Mouse (Mus musculus) liver, embryonic 12.5 days (tissue): ENCODE measurements around the gene Tsc2. TPM values are rescaled to one million over a fixed set of nuclear protein-coding genes. Genes with fewer than 3 reads are reported as not detected.
"Not testable (repeated sequence)": the region's sequence is repeated elsewhere in the genome, so short reads cannot be mapped to it uniquely, and the experiment has no call there.

Experiments
- ATAC-seq: fragments of 200-750 bp; cut with Nextera tagmentation; 2 replicates; pipeline ENCODE4 v1.8.0; 2017; ENCODE audit warnings: moderate number of reproducible peaks, mild to moderate bottlenecking, moderate library complexity
- H3K27ac ChIP-seq: fragments of 300-500 bp; sonication (generic); 2 replicates; pipeline ENCODE4 v1.5.1; 2016; ENCODE audit warnings: mild to moderate bottlenecking
- H3K27me3 ChIP-seq: fragments of 300-500 bp; sonication (generic); replicated peaks from 2 replicates; pipeline ENCODE4 v1.6.1; 2016; ENCODE audit warnings: mild to moderate bottlenecking, moderate library complexity
- H3K36me3 ChIP-seq: fragments of 300-500 bp; sonication (generic); 2 replicates; pipeline ENCODE4 v1.6.1; 2016; ENCODE audit warnings: mild to moderate bottlenecking, moderate library complexity
- H3K4me1 ChIP-seq: fragments of 300-500 bp; sonication (generic); 2 replicates; pipeline ENCODE4 v1.6.1; 2016
- H3K4me2 ChIP-seq: fragments of 300-500 bp; sonication (generic); 2 replicates; pipeline ENCODE4 v1.6.1; 2016; ENCODE audit warnings: mild to moderate bottlenecking, moderate library complexity
- H3K4me3 ChIP-seq: fragments of 300-500 bp; sonication (generic); 2 replicates; pipeline ENCODE4 v1.5.1; 2016; ENCODE audit warnings: mild to moderate bottlenecking, moderate library complexity
- H3K9ac ChIP-seq: fragments of 300-500 bp; sonication (generic); 2 replicates; pipeline ENCODE4 v1.6.1; 2016; ENCODE audit warnings: mild to moderate bottlenecking, moderate library complexity
- H3K9me3 ChIP-seq: fragments of 300-500 bp; sonication (generic); replicated peaks from 2 replicates; pipeline ENCODE4 v1.6.1; 2016; ENCODE audit warnings: mild to moderate bottlenecking, moderate library complexity
- WGBS: fragments of 180-500 bp; shearing (Covaris S2); methylation state at CpG from one replicate; pipeline ENCODE4 v1.1.7; 2016; ENCODE audit not compliant: insufficient replicate concordance; 5-methylcytosine and 5-hydroxymethylcytosine counted together
- polyA plus RNA-seq: library from polyadenylated mRNA; unstranded; fragments of >200 nt; fragmentation: Nextera tagmentation; extraction: Ambion mirVana; gene quantifications from 2 replicates; pipeline ENCODE4 v1.2.1, GENCODE M21; 2016

The Tsc2 gene
- 30.8 and 35.0 TPM in 2 replicates for polyA plus RNA-seq

DNA sequence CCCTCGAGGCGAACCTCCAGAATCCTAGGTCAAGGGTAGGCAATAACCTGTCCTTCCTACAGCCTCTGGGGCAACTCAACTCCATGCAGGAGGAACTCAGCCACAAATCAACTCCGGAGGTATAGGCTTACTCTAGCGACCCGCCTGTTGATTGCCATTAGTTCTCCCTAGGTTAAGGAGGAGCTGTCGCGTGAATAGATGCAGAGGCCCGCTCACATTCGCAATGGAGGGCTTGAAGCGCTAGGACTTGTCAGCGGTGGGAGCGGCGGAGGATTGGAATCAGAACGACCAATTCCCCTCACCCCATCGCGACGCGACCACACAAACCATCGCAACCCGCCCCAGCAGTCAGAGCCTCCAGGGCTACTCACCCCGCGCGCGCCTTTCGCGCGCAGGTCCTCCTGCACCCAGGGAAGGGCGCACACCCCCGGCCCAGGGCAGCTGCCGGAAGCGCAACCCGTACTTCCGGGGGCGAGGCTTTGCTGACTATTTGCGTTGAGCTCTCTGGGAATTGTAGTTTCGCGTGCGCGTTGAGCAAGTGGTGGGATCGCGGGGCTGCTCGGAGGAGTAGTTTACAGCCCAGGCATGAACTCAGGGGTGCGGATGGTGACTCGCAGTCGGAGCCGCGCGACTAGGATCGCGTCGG is at the start of gene Tsc2, which contains the start of gene Nthl1:
Tsc2 (minus strand) TSS at position 464 of the 646 bp plus-strand sequence.
Nthl1 (plus strand) TSS at position 514 of the 646 bp plus-strand sequence.
- Histone ChIP-seq H3K27ac (peak within 1 kb of the TSS; percentile 76), H3K4me2 (peak within 1 kb of the TSS; percentile 87), H3K4me3 (peak within 1 kb of the TSS; percentile 78), H3K36me3 (peaks cover 35% of the 10 kb centered on the region), H3K9ac (peak within 1 kb of the TSS; percentile 79), H3K27me3 (no peaks in the 10 kb centered on the region), H3K9me3 (no peaks in the 10 kb centered on the region), H3K4me1 (peaks cover 40% of the 10 kb centered on the region)
- ATAC-seq, result peak; percentile 78
- WGBS, result 1% methylated on average over 51 of the region's 51 CpGs

DNA sequence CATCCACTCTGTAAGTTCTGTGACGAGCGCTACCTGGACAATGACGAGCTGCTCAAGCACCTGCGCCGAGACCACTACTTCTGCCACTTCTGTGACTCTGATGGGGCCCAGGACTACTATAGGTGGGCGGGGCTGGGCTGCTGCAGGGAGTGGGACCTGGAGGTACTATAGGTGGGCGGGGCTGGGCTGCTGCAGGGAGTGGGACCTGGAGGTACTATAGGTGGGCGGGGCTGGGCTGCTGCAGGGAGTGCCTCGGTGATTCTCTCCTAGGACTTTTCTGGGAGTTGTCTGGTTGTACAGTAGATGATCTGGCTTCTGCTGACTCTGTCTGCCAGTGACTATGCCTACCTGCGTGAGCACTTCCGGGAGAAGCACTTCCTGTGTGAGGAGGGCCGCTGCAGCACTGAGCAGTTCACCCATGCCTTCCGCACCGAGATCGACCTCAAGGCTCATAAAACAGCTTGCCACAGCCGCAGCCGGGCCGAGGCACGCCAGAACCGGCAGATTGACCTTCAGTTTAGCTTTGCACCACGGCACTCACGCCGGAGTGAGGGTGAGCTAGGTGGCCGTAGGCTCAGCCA is 45.2 kb upstream of the Tsc2 start:
- no peak overlapping the region for H3K4me2 ChIP-seq
- H3K36me3 ChIP-seq, result peaks cover 80% of the 10 kb centered on the region
- no peak overlapping the region for H3K9ac ChIP-seq
- H3K4me3 ChIP-seq, result no peak overlapping the region
- WGBS, result 84% methylated on average over 24 of the region's 24 CpGs
- no peak overlapping the region for H3K27ac ChIP-seq
- H3K27me3 ChIP-seq, result no peaks in the 10 kb centered on the region
- peaks cover 48% of the 10 kb centered on the region for H3K4me1 ChIP-seq
- H3K9me3 ChIP-seq, result no peaks in the 10 kb centered on the region
- peak; percentile 61 for ATAC-seq

DNA sequence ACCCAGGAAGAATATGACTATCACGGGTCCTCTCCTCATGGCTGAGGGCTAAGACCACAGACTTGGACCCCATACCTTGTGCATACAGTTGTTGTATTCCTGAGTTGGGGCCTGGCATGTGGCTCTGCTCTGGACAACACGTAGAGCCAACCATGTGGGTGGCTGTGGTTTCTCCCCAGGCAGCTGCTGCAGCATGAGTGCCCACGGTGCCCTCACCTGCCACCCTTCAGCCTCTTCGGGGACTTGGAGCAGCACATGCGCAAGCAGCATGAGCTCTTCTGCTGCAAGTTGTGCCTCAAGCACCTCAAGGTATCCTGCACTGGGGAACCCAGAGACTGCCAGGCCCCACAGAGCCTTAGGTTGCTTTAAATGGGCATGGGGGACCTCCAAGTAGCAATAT is 44.4 kb upstream of the Tsc2 start:
- Histone ChIP-seq H3K4me2 (no peak overlapping the region), H3K36me3 (peaks cover 72% of the 10 kb centered on the region), H3K9ac (no peak overlapping the region), H3K4me3 (no peak overlapping the region), H3K4me1 (peaks cover 55% of the 10 kb centered on the region), H3K9me3 (no peaks in the 10 kb centered on the region), H3K27ac (no peak overlapping the region), H3K27me3 (no peaks in the 10 kb centered on the region)
- 86% methylated on average over 5 of the region's 5 CpGs for WGBS
- no peak for ATAC-seq

DNA sequence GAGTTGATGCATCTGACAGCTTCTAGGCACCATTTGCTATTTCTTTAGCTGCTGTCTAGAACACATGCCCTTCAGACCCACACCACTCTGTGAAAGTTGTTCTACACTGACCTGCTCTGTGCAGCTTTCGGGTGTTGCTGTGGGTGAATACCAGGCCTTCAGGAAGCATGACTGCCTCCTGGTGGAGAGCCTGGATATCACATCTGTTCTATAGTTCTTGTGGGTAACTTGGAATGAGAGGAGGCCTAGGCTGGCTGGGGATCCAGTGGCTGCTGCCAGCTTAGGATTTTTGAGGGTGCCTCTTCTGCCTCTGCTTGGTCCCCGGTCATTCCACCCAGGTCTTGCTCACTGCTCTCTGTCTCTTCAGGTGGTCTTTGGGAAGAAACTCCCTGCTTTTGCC is 43.8 kb upstream of the Tsc2 start:
- Histone ChIP-seq H3K4me2 (no peak overlapping the region), H3K4me1 (peaks cover 62% of the 10 kb centered on the region), H3K27ac (no peak overlapping the region), H3K36me3 (peaks cover 66% of the 10 kb centered on the region), H3K4me3 (no peak overlapping the region), H3K9ac (no peak overlapping the region), H3K9me3 (no peaks in the 10 kb centered on the region), H3K27me3 (no peaks in the 10 kb centered on the region)
- WGBS, result 68% methylated on average over 2 of the region's 2 CpGs
- peak; percentile 20; the same call in 1 of the 2 replicates for ATAC-seq

DNA sequence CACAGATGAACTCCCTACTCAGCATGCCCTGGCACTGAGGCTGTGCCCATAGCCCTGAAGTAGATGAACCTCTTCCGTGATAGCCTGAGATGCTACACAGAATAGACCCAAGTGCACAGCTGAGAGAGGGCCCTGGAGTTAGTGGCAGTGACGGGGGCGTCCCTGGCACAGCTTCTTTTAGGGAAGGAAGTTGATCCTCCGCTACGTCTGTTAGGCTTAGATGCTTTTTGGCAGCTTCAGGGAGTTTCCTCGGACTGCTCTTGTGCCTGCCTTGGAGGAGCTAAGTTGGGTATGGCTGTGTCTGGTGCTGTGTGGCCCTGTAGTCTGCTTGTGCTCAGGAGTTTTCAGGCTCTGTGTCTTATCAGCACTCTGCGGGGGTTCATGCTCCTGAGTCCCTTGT is 41.8 kb upstream of the Tsc2 start:
- no peak overlapping the region for H3K9ac ChIP-seq

DNA sequence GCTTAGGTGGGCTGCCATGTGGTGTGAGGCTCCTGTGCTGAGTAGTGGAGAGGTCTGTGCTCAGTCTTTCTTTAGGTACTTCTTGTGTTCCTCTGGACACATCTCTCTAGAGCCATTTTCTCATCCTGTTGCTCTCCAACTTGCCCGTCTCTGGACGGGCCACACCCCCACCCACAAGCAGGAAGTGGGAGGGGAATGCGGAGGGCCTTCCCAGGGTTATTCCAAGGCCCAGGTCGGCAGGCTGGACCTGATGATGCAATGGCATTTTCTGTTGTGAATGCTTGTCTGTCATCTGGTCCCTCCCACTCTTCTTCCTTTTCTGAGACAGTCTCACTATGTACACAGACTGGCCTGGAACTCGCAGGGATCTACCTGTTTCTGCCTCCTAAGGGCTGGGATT is 39.7 kb upstream of the Tsc2 start:
- WGBS, result 13% methylated on average over 5 of the region's 5 CpGs
- H3K4me3 ChIP-seq, result peak overlapping the region; percentile 88; the same call in 1 of the 2 replicates
- peak overlapping the region; percentile 90 for H3K4me2 ChIP-seq
- peak overlapping the region; percentile 42 for H3K9ac ChIP-seq
- H3K27me3 ChIP-seq, result no peaks in the 10 kb centered on the region
- H3K9me3 ChIP-seq, result no peaks in the 10 kb centered on the region
- ATAC-seq, result no peak
- H3K36me3 ChIP-seq, result peaks cover 25% of the 10 kb centered on the region
- H3K27ac ChIP-seq, result peak overlapping the region; percentile 64
- peaks cover 74% of the 10 kb centered on the region for H3K4me1 ChIP-seq

More for the DNA sequence above, 41.8 kb upstream of the Tsc2 start:
- no peaks in the 10 kb centered on the region for H3K9me3 ChIP-seq
- WGBS, result 66% methylated on average over 7 of the region's 7 CpGs
- no peak overlapping the region for H3K4me2 ChIP-seq
- peaks cover 46% of the 10 kb centered on the region for H3K36me3 ChIP-seq
- no peak overlapping the region for H3K4me3 ChIP-seq
- no peaks in the 10 kb centered on the region for H3K27me3 ChIP-seq
- H3K27ac ChIP-seq, result peak overlapping the region; percentile 2; the same call in 1 of the 2 replicates
- peaks cover 73% of the 10 kb centered on the region for H3K4me1 ChIP-seq
- ATAC-seq, result no peak

DNA sequence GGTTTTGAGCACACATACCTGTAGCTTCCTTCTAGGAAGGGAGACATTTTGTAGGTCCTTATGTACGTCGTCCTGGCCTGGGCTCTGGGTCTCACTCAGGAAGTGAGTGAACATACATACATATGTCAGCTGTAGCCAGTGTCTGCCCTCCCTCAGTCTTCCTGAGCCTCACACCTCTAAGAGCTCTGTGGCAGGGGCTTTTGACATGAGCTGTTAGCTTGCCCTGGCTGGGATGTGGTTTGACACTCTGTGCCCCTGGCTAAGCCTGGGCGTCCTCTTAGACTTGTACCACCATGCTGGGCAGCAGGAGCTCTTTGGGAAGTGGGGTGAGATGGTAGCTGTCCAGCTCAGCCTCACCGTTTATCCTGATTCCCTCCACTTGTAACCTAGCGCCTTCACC is 38.9 kb upstream of the Tsc2 start:
- ATAC-seq, result no peak
- Histone ChIP-seq H3K27ac (peak overlapping the region; percentile 64; the same call in 1 of the 2 replicates), H3K9ac (peak overlapping the region; percentile 42; the same call in 1 of the 2 replicates), H3K4me2 (peak overlapping the region; percentile 90), H3K4me1 (peaks cover 68% of the 10 kb centered on the region), H3K27me3 (no peaks in the 10 kb centered on the region), H3K9me3 (no peaks in the 10 kb centered on the region), H3K36me3 (peaks cover 17% of the 10 kb centered on the region), H3K4me3 (peak overlapping the region; percentile 88)
- WGBS, result 51% methylated on average over 5 of the region's 5 CpGs

DNA sequence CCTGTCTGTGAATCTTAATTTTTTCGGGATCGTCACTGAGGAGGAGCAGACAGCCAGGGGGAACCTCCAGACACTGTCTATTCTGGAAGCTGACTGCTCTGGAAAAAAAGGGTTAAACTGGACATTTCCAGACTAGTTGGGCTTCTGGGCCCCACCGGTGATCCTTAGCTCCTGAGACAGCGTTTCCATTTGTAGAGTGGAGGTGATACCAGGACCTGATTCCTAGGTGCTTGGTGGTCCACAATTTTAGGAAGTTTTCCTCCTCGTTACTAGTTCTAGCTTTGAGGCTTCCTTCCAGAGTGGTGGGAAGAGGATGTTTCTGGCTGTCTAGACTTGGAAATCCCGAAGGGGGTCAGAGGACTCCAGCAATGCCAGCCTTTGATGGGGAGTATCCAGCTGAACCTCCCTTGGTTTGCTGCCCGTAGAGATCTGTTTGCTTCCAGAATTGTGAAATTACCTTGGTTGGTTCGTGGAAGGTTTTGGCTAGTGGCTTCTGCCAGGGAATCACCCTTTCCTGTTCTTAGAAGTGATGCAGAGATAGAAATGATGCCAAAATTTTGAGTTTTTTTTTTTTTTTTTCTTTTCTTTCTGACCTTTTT is 37.9 kb upstream of the Tsc2 start:
- 8% methylated on average over 8 of the region's 8 CpGs for WGBS
- Histone ChIP-seq H3K9me3 (no peaks in the 10 kb centered on the region), H3K4me3 (peak overlapping the region; percentile 88), H3K9ac (peak overlapping the region; percentile 95), H3K4me1 (peaks cover 58% of the 10 kb centered on the region), H3K27me3 (no peaks in the 10 kb centered on the region), H3K36me3 (peaks cover 15% of the 10 kb centered on the region), H3K27ac (peak overlapping the region; percentile 90), H3K4me2 (peak overlapping the region; percentile 90)
- ATAC-seq, result no peak

DNA sequence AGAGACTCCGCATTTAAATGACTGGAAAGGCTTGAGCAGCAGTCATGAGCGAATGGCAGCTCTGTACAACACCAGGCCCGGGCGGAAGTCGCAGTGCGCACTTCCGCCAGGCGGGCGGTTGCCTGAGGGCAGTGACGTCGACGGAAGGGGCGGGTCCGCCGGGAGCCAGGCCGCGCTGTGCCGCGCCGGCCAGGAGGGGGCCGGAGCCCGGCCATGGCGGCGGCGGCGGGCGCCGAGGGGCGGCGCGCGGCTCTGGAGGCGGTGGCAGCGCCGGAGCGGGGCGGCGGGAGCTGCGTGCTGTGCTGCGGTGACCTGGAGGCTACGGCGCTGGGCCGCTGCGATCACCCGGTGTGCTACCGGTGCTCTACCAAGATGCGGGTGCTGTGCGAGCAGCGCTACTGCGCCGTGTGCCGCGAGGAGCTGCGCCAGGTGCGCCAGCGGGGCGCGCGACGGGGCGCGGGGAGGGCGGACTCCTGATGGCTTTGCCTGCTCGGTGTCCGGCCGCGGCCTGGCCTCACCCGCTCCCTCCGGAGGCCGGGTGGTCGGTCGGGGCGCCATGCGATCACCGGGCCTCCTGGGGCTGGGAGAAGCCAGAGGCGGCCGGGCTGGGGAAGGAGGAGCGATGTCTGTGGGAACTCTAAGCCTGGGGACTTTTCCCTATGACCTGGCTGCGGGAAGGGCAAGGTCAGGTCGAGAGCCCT is 37.3 kb upstream of the Tsc2 start, which contains the start of gene Zfp598:
Zfp598 (plus strand) TSS at position 143 of the 701 bp plus-strand sequence.
- peak within 1 kb of the TSS; percentile 88 for H3K4me3 ChIP-seq
- WGBS, result under 1% methylated on average over 63 of the region's 80 CpGs

DNA sequence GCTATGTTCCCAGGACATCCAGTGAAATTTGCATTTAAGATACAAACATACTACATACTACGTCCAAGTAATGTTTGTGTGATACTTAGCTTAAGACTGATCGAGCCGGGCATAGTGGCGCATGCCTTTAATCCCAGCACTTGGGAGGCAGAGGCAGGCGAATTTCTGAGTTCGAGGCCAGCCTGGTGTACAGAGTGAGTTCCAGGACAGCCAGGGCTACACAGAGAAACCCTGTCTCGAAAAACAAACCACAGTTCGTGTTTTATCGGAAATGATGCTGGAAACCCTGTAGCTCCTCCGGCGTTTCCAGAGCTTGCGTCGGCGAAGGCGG is 36.7 kb upstream of the Tsc2 start:
- Histone ChIP-seq H3K36me3 (peaks cover 15% of the 10 kb centered on the region), H3K4me1 (peaks cover 49% of the 10 kb centered on the region), H3K27ac (peak overlapping the region; percentile 90), H3K4me2 (peak overlapping the region; percentile 90), H3K4me3 (peak overlapping the region; percentile 88), H3K9ac (peak overlapping the region; percentile 95)
- H3K9me3 ChIP-seq, H3K27me3 ChIP-seq: not testable (repeated sequence)
- WGBS, result 4% methylated on average over 15 of the region's 15 CpGs
- ATAC-seq, result peak; percentile 21; the same call in 1 of the 2 replicates

More for the DNA sequence above, 37.3 kb upstream of the Tsc2 start, which contains the start of gene Zfp598:
- H3K27ac ChIP-seq, result peak within 1 kb of the TSS; percentile 90
- H3K4me2 ChIP-seq, result peak within 1 kb of the TSS; percentile 90
- H3K4me1 ChIP-seq, result peaks cover 55% of the 10 kb centered on the region
- peaks cover 15% of the 10 kb centered on the region for H3K36me3 ChIP-seq
- H3K27me3 ChIP-seq, result no peaks in the 10 kb centered on the region
- no peaks in the 10 kb centered on the region for H3K9me3 ChIP-seq
- ATAC-seq, result peak; percentile 99
- H3K9ac ChIP-seq, result peak within 1 kb of the TSS; percentile 95

DNA sequence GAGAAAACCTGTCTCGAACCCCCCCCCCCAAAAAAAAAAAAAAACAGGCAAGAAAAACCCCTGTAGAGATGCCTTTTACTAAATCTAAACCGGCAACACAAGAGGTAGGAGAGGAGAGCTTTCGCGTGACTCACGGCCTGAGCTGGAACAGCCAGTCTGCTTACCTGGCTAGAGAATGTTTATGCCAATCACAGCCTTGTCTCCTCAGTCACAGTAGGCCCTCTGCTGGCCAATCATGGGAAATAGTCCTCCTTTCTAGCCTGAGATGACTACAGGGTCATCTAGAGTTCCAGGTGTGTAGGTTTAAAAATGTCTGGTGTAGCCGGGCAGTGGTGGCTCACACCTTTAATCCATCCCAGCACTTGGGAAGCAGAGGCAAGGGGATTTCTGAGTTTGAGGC is 35.0 kb upstream of the Tsc2 start:
- no peak overlapping the region for H3K4me2 ChIP-seq
- WGBS, result 30% methylated on average over 6 of the region's 6 CpGs

More for the DNA sequence above, 35.0 kb upstream of the Tsc2 start:
- no peak for ATAC-seq
- no peak overlapping the region for H3K9ac ChIP-seq
- peaks cover 32% of the 10 kb centered on the region for H3K4me1 ChIP-seq
- H3K27me3 ChIP-seq, result peaks cover 10% of the 10 kb centered on the region; the same call in 1 of the 2 replicates
- no peak overlapping the region for H3K27ac ChIP-seq
- H3K36me3 ChIP-seq, result no peaks in the 10 kb centered on the region
- H3K9me3 ChIP-seq, result no peaks in the 10 kb centered on the region
- no peak overlapping the region for H3K4me3 ChIP-seq
